Mouse (Mus musculus) megakaryocyte, embryonic 14.5 days (primary cell): Measurements from ENCODE around the gene Serpina12. TPM values are rescaled to one million over a fixed set of nuclear protein-coding genes. Genes with fewer than 3 reads are reported as not detected.

Experiments
- H3K27me3 ChIP-seq: replicated peaks from 2 replicates; pipeline ENCODE3; 2012; ENCODE audit warnings: inconsistent platforms
- H3K36me3 ChIP-seq: replicated peaks from 2 replicates; pipeline ENCODE3; 2012; ENCODE audit warnings: low read length, inconsistent platforms, mixed read lengths
- H3K4me1 ChIP-seq: 2 replicates; pipeline ENCODE4 v1.6.1; 2012; ENCODE audit warnings: inconsistent platforms
- H3K4me3 ChIP-seq: replicated peaks from 2 replicates; pipeline ENCODE3; 2012; ENCODE audit warnings: moderate library complexity, mild to moderate bottlenecking, inconsistent platforms
- H3K9me3 ChIP-seq: 2 replicates; pipeline ENCODE4 v1.6.1; 2012; ENCODE audit warnings: inconsistent platforms
- FLI1 ChIP-seq: IDR thresholded peaks from 2 replicates; pipeline ENCODE4 v1.6.1; 2012; ENCODE audit warnings: low read length, inconsistent platforms, mixed read lengths
- GATA1 ChIP-seq: IDR thresholded peaks from 3 replicates; pipeline ENCODE4 v1.6.1; 2012; ENCODE audit warnings: mixed read lengths, low read length, inconsistent platforms, borderline replicate concordance
- polyA plus RNA-seq: library from polyadenylated mRNA; stranded (reverse); fragments of >175 nt; gene quantifications from 2 replicates; pipeline ENCODE4 v1.2.3, GENCODE M21; 2012; ENCODE audit warnings: low replicate concordance; ENCODE audit not compliant: insufficient read depth

The Serpina12 gene
- polyA plus RNA-seq, 1 experiment: not detected

- H3K27me3 ChIP-seq: peaks cover 22% of the 10 kb centered on the region
- TF ChIP-seq GATA1 (no peak), FLI1 (no peak)
- peaks cover 10% of the 10 kb centered on the region; the same call in 1 of the 2 replicates for H3K9me3 ChIP-seq
These were observed 54.4 kb downstream of the Serpina12 start, which contains the start of gene Serpina11 for GRCm38 (mm10) chr12:103989857-103990256. Gene Serpina11 (minus strand): TSS chr12:103989957.

GRCm38 (mm10) chr12:103989514-103989767, 54.8 kb downstream of the Serpina12 start:
- no peaks in the 10 kb centered on the region for H3K36me3 ChIP-seq
- no peak overlapping the region for H3K4me3 ChIP-seq
- peaks cover 10% of the 10 kb centered on the region; the same call in 1 of the 2 replicates for H3K9me3 ChIP-seq
- peaks cover 23% of the 10 kb centered on the region for H3K27me3 ChIP-seq
- no peak for TF ChIP-seq FLI1
- TF ChIP-seq GATA1: no peak
- H3K4me1 ChIP-seq: peaks cover 17% of the 10 kb centered on the region

More at GRCm38 (mm10) chr12:103989857-103990256, 54.4 kb downstream of the Serpina12 start, which contains the start of gene Serpina11:
- Histone ChIP-seq H3K4me1 (peaks cover 17% of the 10 kb centered on the region), H3K36me3 (no peaks in the 10 kb centered on the region), H3K4me3 (no peak within 1 kb of the TSS)

- peaks cover 17% of the 10 kb centered on the region for H3K4me1 ChIP-seq
- H3K36me3 ChIP-seq: no peaks in the 10 kb centered on the region
- TF ChIP-seq FLI1 (no peak), GATA1 (no peak)
- no peak overlapping the region for H3K4me3 ChIP-seq
- H3K9me3 ChIP-seq: peaks cover 10% of the 10 kb centered on the region; the same call in 1 of the 2 replicates
- peaks cover 20% of the 10 kb centered on the region for H3K27me3 ChIP-seq
These were observed 55.3 kb downstream of the Serpina12 start for GRCm38 (mm10) chr12:103988754-103989513.

- H3K4me3 ChIP-seq: no peak overlapping the region
- H3K4me1 ChIP-seq: no peaks in the 10 kb centered on the region
- peaks cover 10% of the 10 kb centered on the region; the same call in 1 of the 2 replicates for H3K9me3 ChIP-seq
- H3K36me3 ChIP-seq: no peaks in the 10 kb centered on the region
- peaks cover 12% of the 10 kb centered on the region for H3K27me3 ChIP-seq
- no peak for TF ChIP-seq FLI1
- no peak for TF ChIP-seq GATA1
These were observed 58.4 kb downstream of the Serpina12 start for GRCm38 (mm10) chr12:103985868-103986267.

GRCm38 (mm10) chr12:103984935-103985334, 59.3 kb downstream of the Serpina12 start:
- Histone ChIP-seq H3K4me3 (no peak overlapping the region), H3K4me1 (no peaks in the 10 kb centered on the region), H3K27me3 (peaks cover 12% of the 10 kb centered on the region), H3K9me3 (peaks cover 10% of the 10 kb centered on the region; the same call in 1 of the 2 replicates), H3K36me3 (no peaks in the 10 kb centered on the region)
- TF ChIP-seq GATA1: no peak
- no peak for TF ChIP-seq FLI1

- TF ChIP-seq FLI1 (no peak), GATA1 (no peak)
- H3K27me3 ChIP-seq: peaks cover 2% of the 10 kb centered on the region
- peaks cover 7% of the 10 kb centered on the region; the same call in 1 of the 2 replicates for H3K9me3 ChIP-seq
- no peaks in the 10 kb centered on the region for H3K36me3 ChIP-seq
- H3K4me1 ChIP-seq: no peaks in the 10 kb centered on the region
- H3K4me3 ChIP-seq: no peak overlapping the region
These were observed 62.4 kb downstream of the Serpina12 start for GRCm38 (mm10) chr12:103981646-103982360.

Other genes with a start within 250 kb of the Serpina12 start
- gene Serpina1b, start 214.1 kb downstream of the Serpina12 start, polyA plus RNA-seq: not detected in 2 replicates
- gene Serpina1a, start 180.9 kb downstream of the Serpina12 start, polyA plus RNA-seq: not detected in 2 replicates
- gene Serpina1c, start 139.6 kb downstream of the Serpina12 start, polyA plus RNA-seq: not detected in 2 replicates
- gene Serpina1e, start 85.5 kb downstream of the Serpina12 start, polyA plus RNA-seq: not detected in 2 replicates
- not detected in 2 replicates for gene Serpina11, start 54.5 kb downstream of the Serpina12 start, polyA plus RNA-seq
- gene Serpina9, start 30.7 kb downstream of the Serpina12 start, polyA plus RNA-seq: not detected in 2 replicates
- gene Serpina5, start 56.7 kb upstream of the Serpina12 start, polyA plus RNA-seq: not detected in 2 replicates
- gene Serpina3a, start 68.3 kb upstream of the Serpina12 start, polyA plus RNA-seq: not detected in 2 replicates
- gene Serpina3b, start 83.6 kb upstream of the Serpina12 start, polyA plus RNA-seq: not detected in 2 replicates
- gene Serpina3c, start 109.4 kb upstream of the Serpina12 start, polyA plus RNA-seq: not detected in 2 replicates
- gene Serpina3f, start 170.1 kb upstream of the Serpina12 start, polyA plus RNA-seq: 1.3 TPM in 1 of 2 replicates, not detected in the other
- gene Serpina3g, start 191.8 kb upstream of the Serpina12 start, polyA plus RNA-seq: 122 and 154 TPM in 2 replicates
- gene Serpina3i, start 218.7 kb upstream of the Serpina12 start, polyA plus RNA-seq: 1.0 and 2.1 TPM in 2 replicates